Comparison of ENCODE assay signal across 11 mouse cellular contexts in the genomic region with DNA sequence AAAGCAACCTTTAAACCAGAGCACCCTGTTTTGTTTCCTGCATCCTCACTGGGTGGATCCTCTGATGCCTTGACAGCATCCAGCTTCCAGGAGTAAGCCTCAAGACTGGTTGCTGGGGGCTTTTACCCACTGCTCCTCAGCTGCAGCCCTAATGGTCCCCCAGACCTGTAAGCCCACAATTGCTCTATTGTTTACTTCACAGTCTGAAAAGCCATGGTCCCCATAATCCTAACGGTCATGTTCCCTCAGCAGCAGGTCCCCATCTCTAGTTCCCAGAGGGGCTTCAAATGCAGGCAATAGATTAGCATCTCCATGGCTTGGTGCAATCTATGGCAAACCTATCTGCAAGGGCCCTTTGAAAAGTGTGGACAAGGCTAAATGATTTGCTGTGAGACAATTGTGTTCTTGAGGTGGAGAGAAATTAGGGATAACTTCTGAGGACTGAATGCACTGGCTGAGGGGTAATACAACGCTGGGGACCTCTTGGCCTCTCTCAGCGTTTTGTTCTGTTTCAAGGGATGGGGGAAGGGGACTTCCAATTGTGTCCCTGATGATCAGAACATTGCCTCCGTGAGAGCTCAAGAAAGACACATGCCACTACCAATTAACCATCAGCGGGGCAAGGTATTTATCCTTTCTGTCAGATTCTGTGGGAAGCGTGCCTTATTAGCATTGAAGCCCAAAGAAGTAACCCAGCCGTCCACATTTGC.
DNase-seq lines count a peak whose midpoint lies in the region; ATAC-seq and TF ChIP-seq lines count a peak whose summit lies in the region.
"Had no signal": no experiment of that assay in that cellular context is flagged by ENCODE, and none has a peak within 500 bp of the region (broad histone marks: within the 10 kb centered on the region; RNA-seq: fewer than 3 reads in every experiment).

No protein-coding gene starts in this region.

- peak overlapping the region; percentile 53; the same call in 1 of the 2 replicates for H3K27ac ChIP-seq in kidney, adult 2 months (ENCODE audit: insufficient read depth, low read depth, low read length)
- H3K27ac ChIP-seq in brown adipose tissue, adult 24 weeks (replicated peaks; ENCODE audit: low read depth, low read length) = peak overlapping the region; percentile 54; the same call in 1 of the 2 replicates
- H3K27ac ChIP-seq in embryonic facial prominence, embryonic 11.5 days (replicated peaks; ENCODE audit: low read depth, low read length) = no peak overlapping the region
- H3K27ac ChIP-seq: embryonic facial prominence, embryonic 13.5 days; layer of hippocampus, adult 2 months had no signal

- TF ChIP-seq CTCF in kidney, adult 2 months (conservative IDR thresholded peaks at IDR 0.05; ENCODE audit: insufficient read depth, insufficient read length, low read depth, low read length) = no peak

- TF ChIP-seq POLR2A in kidney, adult 2 months (IDR thresholded peaks at IDR 0.05; ENCODE audit: low read depth, low read length) = no peak

- peak; percentile 64; the same call in 1 of the 2 replicates for ATAC-seq in embryonic facial prominence, embryonic 11.5 days (replicated peaks; ENCODE audit: insufficient number of reproducible peaks, low FRiP score, low TSS enrichment, low read depth)

- no peaks in the 10 kb centered on the region for H3K4me1 ChIP-seq in kidney, adult 2 months (ENCODE audit: control insufficient read depth, insufficient read depth, low read length)
- peaks cover 13% of the 10 kb centered on the region for H3K4me1 ChIP-seq in brown adipose tissue, adult 24 weeks (ENCODE audit: control insufficient read depth, insufficient read depth, insufficient read length, low read length)
- no peaks in the 10 kb centered on the region for H3K4me1 ChIP-seq in embryonic facial prominence, embryonic 11.5 days (ENCODE audit: control insufficient read depth, insufficient read depth, low read length)

- intact Hi-C loops in heart, postnatal 14 days (cut with DNase I) = loop anchor here (5.0 kb wide), 1 partner anchor 344 kb away; no protein-coding TSS in a partner anchor

- no peak overlapping the region for H3K9ac ChIP-seq in embryonic facial prominence, embryonic 11.5 days (replicated peaks; ENCODE audit: low read length)
- H3K9ac ChIP-seq: embryonic facial prominence, embryonic 13.5 days had no signal

- no peak overlapping the region for H3K4me3 ChIP-seq in kidney, adult 2 months (ENCODE audit: insufficient read depth, low read depth, low read length)
- no peak overlapping the region for H3K4me3 ChIP-seq in brown adipose tissue, adult 24 weeks (ENCODE audit: insufficient read depth, low read depth, low read length)
- H3K4me3 ChIP-seq in embryonic facial prominence, embryonic 11.5 days (ENCODE audit: low read depth, low read length) = no peak overlapping the region
- H3K4me3 ChIP-seq: embryonic facial prominence, embryonic 13.5 days; layer of hippocampus, adult 2 months had no signal

- no peaks in the 10 kb centered on the region for H3K36me3 ChIP-seq in kidney, adult 2 months (ENCODE audit: control insufficient read depth, insufficient read depth, low read length)
- H3K36me3 ChIP-seq in embryonic facial prominence, embryonic 11.5 days (replicated peaks; ENCODE audit: control insufficient read depth, insufficient read depth, low read depth, low read length) = no peaks in the 10 kb centered on the region
- H3K36me3 ChIP-seq: embryonic facial prominence, embryonic 13.5 days had no signal

- no peak overlapping the region for H3K4me2 ChIP-seq in embryonic facial prominence, embryonic 11.5 days (ENCODE audit: low read depth, low read length)
- H3K4me2 ChIP-seq: embryonic facial prominence, embryonic 13.5 days had no signal

- DNase-seq in heart, adult 11 months = peak; percentile 87
- no peak for DNase-seq in heart, postnatal 14 days
- no peak for DNase-seq in kidney, adult 2 months
- DNase-seq in kidney, postnatal 36 days = no peak
- DNase-seq in embryonic facial prominence, embryonic 11.5 days (ENCODE audit: low spot score) = no peak
- no peak for DNase-seq in adrenal gland, postnatal 10 days
- DNase-seq in urinary bladder, postnatal 25 days (ENCODE audit: low spot score) = no peak
- DNase-seq: cerebellum, adult 9-11 months had no signal

- 75% methylated on average over 7 of the region's 7 CpGs for WGBS in kidney, adult 2 months
- WGBS in embryonic facial prominence, embryonic 11.5 days = 18% methylated on average over 7 of the region's 7 CpGs

- no peaks in the 10 kb centered on the region for H3K27me3 ChIP-seq in kidney, adult 2 months (replicated peaks; ENCODE audit: control insufficient read depth, insufficient read depth, low read length)
- no peaks in the 10 kb centered on the region for H3K27me3 ChIP-seq in embryonic facial prominence, embryonic 11.5 days (ENCODE audit: control insufficient read depth, insufficient read depth, low read length)

- no peaks in the 10 kb centered on the region for H3K9me3 ChIP-seq in embryonic facial prominence, embryonic 11.5 days (replicated peaks; ENCODE audit: control insufficient read depth, low read length)
- H3K9me3 ChIP-seq: embryonic facial prominence, embryonic 13.5 days had no signal
